Mouse (Mus musculus) heart, postnatal 0 days (tissue): Measurements from ENCODE around the gene Ildr2. TPM values are rescaled to one million over a fixed set of nuclear protein-coding genes. Genes with fewer than 3 reads are reported as not detected.

Source experiments
- ATAC-seq: fragments of 200-750 bp; cut with Nextera tagmentation; 2 replicates; pipeline ENCODE4 v1.8.0; 2017; ENCODE audit warnings: low read depth, moderate number of reproducible peaks, moderate library complexity; ENCODE audit not compliant: insufficient read depth
- DNase-seq: peaks from one replicate; pipeline ENCODE4 v3.0.0-alpha.2; 2016; ENCODE audit warnings: low spot score
- H3K27ac ChIP-seq: fragments of 300-500 bp; sonication (generic); 2 replicates; pipeline ENCODE4 v1.5.1; 2014; ENCODE audit warnings: low read depth, mild to moderate bottlenecking
- H3K27me3 ChIP-seq: fragments of 300-500 bp; sonication (generic); 2 replicates; pipeline ENCODE4 v1.6.1; 2014; ENCODE audit warnings: low read length, mixed read lengths; ENCODE audit not compliant: control insufficient read depth, insufficient read depth
- H3K36me3 ChIP-seq: fragments of 300-500 bp; sonication (generic); replicated peaks from 2 replicates; pipeline ENCODE4 v1.6.1; 2014; ENCODE audit warnings: low read length, mixed read lengths; ENCODE audit not compliant: control insufficient read depth, insufficient read depth
- H3K4me1 ChIP-seq: fragments of 300-500 bp; sonication (generic); 2 replicates; pipeline ENCODE4 v1.6.1; 2014; ENCODE audit warnings: antibody characterized with exemption; ENCODE audit not compliant: control insufficient read depth, insufficient read depth
- H3K4me2 ChIP-seq: fragments of 300-500 bp; sonication (generic); 2 replicates; pipeline ENCODE4 v1.6.1; 2014; ENCODE audit warnings: low read depth, mild to moderate bottlenecking, low read length, moderate library complexity
- H3K4me3 ChIP-seq: fragments of 300-500 bp; sonication (generic); 2 replicates; pipeline ENCODE4 v1.5.1; 2014; ENCODE audit warnings: low read depth, low read length
- H3K9ac ChIP-seq: fragments of 300-500 bp; sonication (generic); replicated peaks from 2 replicates; pipeline ENCODE4 v1.6.1; 2014; ENCODE audit warnings: low read depth, low read length, mixed read lengths
- H3K9me3 ChIP-seq: fragments of 300-500 bp; sonication (generic); replicated peaks from 2 replicates; pipeline ENCODE4 v1.6.1; 2016; ENCODE audit warnings: low read length; ENCODE audit not compliant: control insufficient read depth
- CTCF ChIP-seq: IDR thresholded peaks from 2 replicates; pipeline ENCODE4 v1.5.1; 2016; ENCODE audit warnings: antibody characterized with exemption, control low read depth, low read depth
- EP300 ChIP-seq: IDR thresholded peaks from 2 replicates; pipeline ENCODE4 v1.6.1; 2016; ENCODE audit warnings: antibody characterized with exemption, low read depth
- WGBS: fragments of 180-500 bp; shearing (Covaris S2); extraction: QIAGEN DNeasy Blood & Tissue Kit; methylation state at CpG from one replicate; pipeline ENCODE4 v1.1.7; 2014; 5-methylcytosine and 5-hydroxymethylcytosine counted together
- polyA plus RNA-seq: library from polyadenylated mRNA; unstranded; fragments of >200 nt; fragmentation: Nextera tagmentation; extraction: Ambion mirVana; gene quantifications from 2 replicates; pipeline ENCODE4 v1.2.1, GENCODE M21; 2015
- total RNA-seq: library from RNA; depleted of rRNA; stranded (reverse); fragments of >200 nt; gene quantifications from 2 replicates; pipeline ENCODE4 v1.2.3, GENCODE M21; 2014; ENCODE audit warnings: low replicate concordance

Ildr2 gene
- total and polyA plus RNA-seq, 2 experiments from 2014 or later = 0.52 to 1.9 TPM

- 55% methylated on average over 6 of the region's 6 CpGs for WGBS
- H3K36me3 ChIP-seq = no peaks in the 10 kb centered on the region
- H3K4me3 ChIP-seq = no peak overlapping the region
These were observed 5.6 kb downstream of the Ildr2 start for GRCm38 (mm10) chr1:166259526-166259925.

GRCm38 (mm10) chr1:166266001-166266705 is 12.2 kb downstream of the Ildr2 start:
- H3K9me3 ChIP-seq = no peaks in the 10 kb centered on the region
- ATAC-seq = no peak
- 85% methylated on average over 7 of the region's 7 CpGs for WGBS
- H3K4me2 ChIP-seq = no peak overlapping the region
- no peak overlapping the region for H3K9ac ChIP-seq
- no peak for DNase-seq
- no peak overlapping the region for H3K27ac ChIP-seq
- H3K4me1 ChIP-seq = no peaks in the 10 kb centered on the region
- TF ChIP-seq EP300 = no peak
- no peak for TF ChIP-seq CTCF
- no peaks in the 10 kb centered on the region for H3K27me3 ChIP-seq
- H3K4me3 ChIP-seq = no peak overlapping the region
- H3K36me3 ChIP-seq = no peaks in the 10 kb centered on the region

More at GRCm38 (mm10) chr1:166259526-166259925, 5.6 kb downstream of the Ildr2 start:
- Histone ChIP-seq H3K9me3 (no peaks in the 10 kb centered on the region), H3K9ac (no peak overlapping the region), H3K27me3 (peaks cover 21% of the 10 kb centered on the region), H3K27ac (no peak overlapping the region), H3K4me2 (no peak overlapping the region), H3K4me1 (no peaks in the 10 kb centered on the region; the same call in 1 of the 2 replicates)
- DNase-seq = no peak
- no peak for ATAC-seq
- TF ChIP-seq CTCF (no peak), EP300 (no peak)

- H3K4me1 ChIP-seq = no peaks in the 10 kb centered on the region
- 85% methylated on average over 9 of the region's 9 CpGs for whole genome bisulfite sequencing
- no peak overlapping the region for H3K4me2 ChIP-seq
- H3K36me3 ChIP-seq = no peaks in the 10 kb centered on the region
- H3K9me3 ChIP-seq = no peaks in the 10 kb centered on the region
- no peak overlapping the region for H3K27ac ChIP-seq
- H3K27me3 ChIP-seq = no peaks in the 10 kb centered on the region
- DNase-seq = no peak
- no peak overlapping the region for H3K4me3 ChIP-seq
- ATAC-seq = no peak
- no peak overlapping the region for H3K9ac ChIP-seq
- TF ChIP-seq CTCF (no peak), EP300 (no peak)
These were observed 13.0 kb downstream of the Ildr2 start for GRCm38 (mm10) chr1:166266918-166267317.

GRCm38 (mm10) chr1:166268218-166268617 is 14.3 kb downstream of the Ildr2 start:
- DNase-seq = no peak
- Histone ChIP-seq H3K36me3 (no peaks in the 10 kb centered on the region), H3K27ac (no peak overlapping the region), H3K9ac (no peak overlapping the region), H3K9me3 (no peaks in the 10 kb centered on the region), H3K4me1 (no peaks in the 10 kb centered on the region), H3K4me3 (no peak overlapping the region), H3K4me2 (no peak overlapping the region), H3K27me3 (no peaks in the 10 kb centered on the region)
- ATAC-seq = no peak
- WGBS = 70% methylated on average over 5 of the region's 5 CpGs
- TF ChIP-seq EP300 = no peak
- TF ChIP-seq CTCF = no peak

- no peak overlapping the region for H3K27ac ChIP-seq
- TF ChIP-seq CTCF = no peak
- TF ChIP-seq EP300 = no peak
- 41% methylated on average over 2 of the region's 2 CpGs for WGBS
- H3K27me3 ChIP-seq = 0 out of 2 replicates have a peak, but pooled peaks cover 4% of the 10 kb centered on the region
- H3K4me2 ChIP-seq = no peak overlapping the region
- H3K36me3 ChIP-seq = no peaks in the 10 kb centered on the region
- H3K4me1 ChIP-seq = no peaks in the 10 kb centered on the region; the same call in 1 of the 2 replicates
- H3K4me3 ChIP-seq = no peak overlapping the region
- no peak for ATAC-seq
- no peak for DNase-seq
- no peaks in the 10 kb centered on the region for H3K9me3 ChIP-seq
- no peak overlapping the region for H3K9ac ChIP-seq
These were observed 24.8 kb downstream of the Ildr2 start for GRCm38 (mm10) chr1:166278786-166279185.
